Mouse (Mus musculus) thymus, adult 2 months (tissue): ENCODE data around the gene Ltbp1.

Source experiments
- CTCF ChIP-seq: fragments of 200-500 bp; IDR thresholded peaks from 2 replicates; pipeline ENCODE4 v1.5.1; 2012; ENCODE audit warnings: mild to moderate bottlenecking, control low read depth, low read length, moderate library complexity, borderline replicate concordance; ENCODE audit not compliant: control insufficient read depth, poor library complexity, insufficient read depth; ENCODE audit errors: extremely low read depth
- POLR2A ChIP-seq: fragments of 200-500 bp; IDR thresholded peaks from 2 replicates; pipeline ENCODE4 v1.6.1; 2012; ENCODE audit warnings: mild to moderate bottlenecking, low read length, control low read depth, moderate library complexity; ENCODE audit not compliant: control insufficient read depth, poor library complexity, insufficient read depth; ENCODE audit errors: extremely low read depth

DNA sequence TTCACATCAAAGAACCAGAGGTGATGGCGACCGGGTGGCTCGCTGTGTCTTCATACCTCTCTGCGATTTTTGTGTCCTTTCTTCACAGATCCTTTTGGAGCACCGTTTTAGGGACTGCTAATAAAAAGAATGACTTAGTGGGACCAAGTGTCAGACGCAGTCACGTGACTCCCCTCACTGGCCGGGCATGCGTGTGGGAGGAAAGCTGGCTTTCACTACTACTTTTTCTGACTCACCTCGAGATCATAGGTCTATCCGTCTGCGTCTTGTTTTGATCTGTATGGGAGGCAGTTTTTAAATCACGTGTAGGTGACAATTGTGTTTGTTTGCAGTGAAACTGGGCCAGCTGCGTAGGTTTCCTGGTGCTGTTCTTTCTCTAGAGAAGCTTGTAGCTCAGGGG, 28.0 kb downstream of the Ltbp1 start:
- TF ChIP-seq CTCF (no peak), POLR2A (no peak)
